Mouse (Mus musculus): ENCODE data around the gene Krtap28-10. TPM values are rescaled to one million over a fixed set of nuclear protein-coding genes. Genes with fewer than 3 reads are reported as not detected.
"Not testable (repeated sequence)": the region's sequence is repeated elsewhere in the genome, so short reads cannot be mapped to it uniquely, and the experiment has no call there.

The Krtap28-10 gene
- polyA plus RNA-seq, 1 experiment from 2014 or later, result not detected

- H3K27me3 ChIP-seq (ENCODE audit: control insufficient read depth, insufficient read depth, low read length), result no peaks in the 10 kb centered on the region
- no peak overlapping the region for H3K4me3 ChIP-seq (ENCODE audit: low read length)
- 0 out of 2 replicates have a peak, but pooled peaks cover under 1% of the 10 kb centered on the region for H3K4me1 ChIP-seq (ENCODE audit: control insufficient read depth, insufficient read depth, low read length)
- H3K27ac ChIP-seq (ENCODE audit: low read length), result no peak overlapping the region
- ATAC-seq (replicated peaks; ENCODE audit: extremely low read depth, insufficient read depth, low FRiP score), result no peak
- no peak overlapping the region for H3K9ac ChIP-seq (ENCODE audit: low read length)
- no peaks in the 10 kb centered on the region for H3K9me3 ChIP-seq (replicated peaks; ENCODE audit: control insufficient read depth, low read length)
- WGBS, result 78% methylated on average over 6 of the region's 6 CpGs
- H3K36me3 ChIP-seq (ENCODE audit: control insufficient read depth, insufficient read depth), result no peaks in the 10 kb centered on the region
- H3K4me2 ChIP-seq (ENCODE audit: low read depth, low read length), result no peak overlapping the region
Observed at GRCm38 (mm10) chr1:83032508-83032907, 9.8 kb downstream of the Krtap28-10 start.

GRCm38 (mm10) chr1:83031950-83032349, 10.3 kb downstream of the Krtap28-10 start:
- H3K27ac ChIP-seq (ENCODE audit: low read length), result no peak overlapping the region
- ATAC-seq (replicated peaks; ENCODE audit: extremely low read depth, insufficient read depth, low FRiP score), result no peak
- H3K4me1 ChIP-seq (ENCODE audit: control insufficient read depth, insufficient read depth, low read length), result no peaks in the 10 kb centered on the region
- no peak overlapping the region for H3K4me2 ChIP-seq (ENCODE audit: low read depth, low read length)
- H3K4me3 ChIP-seq (ENCODE audit: low read length), result no peak overlapping the region
- H3K36me3 ChIP-seq (ENCODE audit: control insufficient read depth, insufficient read depth), result no peaks in the 10 kb centered on the region
- no peaks in the 10 kb centered on the region for H3K27me3 ChIP-seq (ENCODE audit: control insufficient read depth, insufficient read depth, low read length)
- no peaks in the 10 kb centered on the region for H3K9me3 ChIP-seq (replicated peaks; ENCODE audit: control insufficient read depth, low read length)
- no peak overlapping the region for H3K9ac ChIP-seq (ENCODE audit: low read length)
- 69% methylated on average over 1 of the region's 1 CpGs for WGBS

GRCm38 (mm10) chr1:83016556-83016955, 25.7 kb downstream of the Krtap28-10 start:
- 70% methylated on average over 1 of the region's 1 CpGs for WGBS
- no peak for ATAC-seq (replicated peaks; ENCODE audit: extremely low read depth, insufficient read depth, low FRiP score)
- Histone ChIP-seq H3K27ac (ENCODE audit: low read length) (no peak overlapping the region), H3K9ac (ENCODE audit: low read length) (no peak overlapping the region), H3K4me2 (ENCODE audit: low read depth, low read length) (no peak overlapping the region), H3K4me1 (ENCODE audit: control insufficient read depth, insufficient read depth, low read length) (no peaks in the 10 kb centered on the region), H3K27me3 (ENCODE audit: control insufficient read depth, insufficient read depth, low read length) (no peaks in the 10 kb centered on the region), H3K36me3 (ENCODE audit: control insufficient read depth, insufficient read depth) (no peaks in the 10 kb centered on the region), H3K9me3 (replicated peaks; ENCODE audit: control insufficient read depth, low read length) (0 out of 2 replicates have a peak, but pooled peaks cover 3% of the 10 kb centered on the region), H3K4me3 (ENCODE audit: low read length) (no peak overlapping the region)

GRCm38 (mm10) chr1:83015329-83015879, 26.9 kb downstream of the Krtap28-10 start:
- no peak for ATAC-seq (replicated peaks; ENCODE audit: extremely low read depth, insufficient read depth, low FRiP score)
- 59% methylated on average over 10 of the region's 10 CpGs for WGBS
- H3K27ac ChIP-seq (ENCODE audit: low read length), result no peak overlapping the region

GRCm38 (mm10) chr1:83014477-83014876, 27.8 kb downstream of the Krtap28-10 start:
- no peak overlapping the region for H3K27ac ChIP-seq (ENCODE audit: low read length)
- H3K4me3 ChIP-seq (ENCODE audit: low read length), result no peak overlapping the region
- H3K9ac ChIP-seq (ENCODE audit: low read length), result no peak overlapping the region
- 88% methylated on average over 3 of the region's 3 CpGs for WGBS
- H3K4me2 ChIP-seq (ENCODE audit: low read depth, low read length), result no peak overlapping the region
- no peak for ATAC-seq (replicated peaks; ENCODE audit: extremely low read depth, insufficient read depth, low FRiP score)
- no peaks in the 10 kb centered on the region for H3K36me3 ChIP-seq (ENCODE audit: control insufficient read depth, insufficient read depth)
- H3K27me3 ChIP-seq (ENCODE audit: control insufficient read depth, insufficient read depth, low read length), result no peaks in the 10 kb centered on the region
- 0 out of 2 replicates have a peak, but pooled peaks cover 5% of the 10 kb centered on the region for H3K9me3 ChIP-seq (replicated peaks; ENCODE audit: control insufficient read depth, low read length)
- no peaks in the 10 kb centered on the region for H3K4me1 ChIP-seq (ENCODE audit: control insufficient read depth, insufficient read depth, low read length)

More at GRCm38 (mm10) chr1:83015329-83015879, 26.9 kb downstream of the Krtap28-10 start:
- Histone ChIP-seq H3K9ac (ENCODE audit: low read length) (no peak overlapping the region), H3K9me3 (replicated peaks; ENCODE audit: control insufficient read depth, low read length) (0 out of 2 replicates have a peak, but pooled peaks cover 5% of the 10 kb centered on the region), H3K4me1 (ENCODE audit: control insufficient read depth, insufficient read depth, low read length) (no peaks in the 10 kb centered on the region), H3K4me3 (ENCODE audit: low read length) (no peak overlapping the region), H3K4me2 (ENCODE audit: low read depth, low read length) (no peak overlapping the region), H3K36me3 (ENCODE audit: control insufficient read depth, insufficient read depth) (no peaks in the 10 kb centered on the region), H3K27me3 (ENCODE audit: control insufficient read depth, insufficient read depth, low read length) (no peaks in the 10 kb centered on the region)

GRCm38 (mm10) chr1:83007471-83007870, 34.8 kb downstream of the Krtap28-10 start:
- Histone ChIP-seq H3K4me1 (ENCODE audit: control insufficient read depth, insufficient read depth, low read length) (peaks cover 11% of the 10 kb centered on the region; the same call in 1 of the 2 replicates), H3K9me3 (replicated peaks; ENCODE audit: control insufficient read depth, low read length) (0 out of 2 replicates have a peak, but pooled peaks cover 3% of the 10 kb centered on the region), H3K27ac (ENCODE audit: low read length) (no peak overlapping the region), H3K4me2 (ENCODE audit: low read depth, low read length) (no peak overlapping the region), H3K36me3 (ENCODE audit: control insufficient read depth, insufficient read depth) (no peaks in the 10 kb centered on the region), H3K27me3 (ENCODE audit: control insufficient read depth, insufficient read depth, low read length) (no peaks in the 10 kb centered on the region), H3K9ac (ENCODE audit: low read length) (no peak overlapping the region), H3K4me3 (ENCODE audit: low read length) (no peak overlapping the region)
- WGBS, result 59% methylated on average over 6 of the region's 6 CpGs
- ATAC-seq (replicated peaks; ENCODE audit: extremely low read depth, insufficient read depth, low FRiP score), result no peak

GRCm38 (mm10) chr1:83006218-83007179, 35.8 kb downstream of the Krtap28-10 start:
- Histone ChIP-seq H3K4me1 (ENCODE audit: control insufficient read depth, insufficient read depth, low read length) (peaks cover 11% of the 10 kb centered on the region; the same call in 1 of the 2 replicates), H3K36me3 (ENCODE audit: control insufficient read depth, insufficient read depth) (no peaks in the 10 kb centered on the region), H3K27ac (ENCODE audit: low read length) (peak overlapping the region; percentile 32; the same call in 1 of the 2 replicates), H3K4me2 (ENCODE audit: low read depth, low read length) (no peak overlapping the region), H3K9ac (ENCODE audit: low read length) (no peak overlapping the region), H3K4me3 (ENCODE audit: low read length) (no peak overlapping the region), H3K9me3 (replicated peaks; ENCODE audit: control insufficient read depth, low read length) (0 out of 2 replicates have a peak, but pooled peaks cover 3% of the 10 kb centered on the region), H3K27me3 (ENCODE audit: control insufficient read depth, insufficient read depth, low read length) (no peaks in the 10 kb centered on the region)
- WGBS, result 52% methylated on average over 8 of the region's 8 CpGs
- peak; percentile 87 for ATAC-seq (replicated peaks; ENCODE audit: extremely low read depth, insufficient read depth, low FRiP score)

GRCm38 (mm10) chr1:83000306-83000705, 42.0 kb downstream of the Krtap28-10 start, which contains the start of gene Gm47959:
TSS of gene Gm47959 (plus strand) at chr1:83000548.
- H3K27ac ChIP-seq (ENCODE audit: low read length); H3K27me3 ChIP-seq (ENCODE audit: control insufficient read depth, insufficient read depth, low read length); H3K36me3 ChIP-seq (ENCODE audit: control insufficient read depth, insufficient read depth); H3K4me1 ChIP-seq (ENCODE audit: control insufficient read depth, insufficient read depth, low read length); H3K4me2 ChIP-seq (ENCODE audit: low read depth, low read length); H3K9me3 ChIP-seq (replicated peaks; ENCODE audit: control insufficient read depth, low read length); H3K4me3 ChIP-seq (ENCODE audit: low read length); ATAC-seq (replicated peaks; ENCODE audit: extremely low read depth, insufficient read depth, low FRiP score); H3K9ac ChIP-seq (ENCODE audit: low read length): not testable (repeated sequence)
- 95% methylated on average over 3 of the region's 9 CpGs for WGBS

- no peak for ATAC-seq (replicated peaks; ENCODE audit: extremely low read depth, insufficient read depth, low FRiP score)
- Histone ChIP-seq H3K27me3 (ENCODE audit: control insufficient read depth, insufficient read depth, low read length) (no peaks in the 10 kb centered on the region), H3K4me1 (ENCODE audit: control insufficient read depth, insufficient read depth, low read length) (no peaks in the 10 kb centered on the region), H3K36me3 (ENCODE audit: control insufficient read depth, insufficient read depth) (no peaks in the 10 kb centered on the region), H3K9ac (ENCODE audit: low read length) (no peak overlapping the region), H3K9me3 (replicated peaks; ENCODE audit: control insufficient read depth, low read length) (no peaks in the 10 kb centered on the region), H3K4me3 (ENCODE audit: low read length) (no peak overlapping the region), H3K27ac (ENCODE audit: low read length) (no peak overlapping the region), H3K4me2 (ENCODE audit: low read depth, low read length) (no peak overlapping the region)
- WGBS, result 73% methylated on average over 3 of the region's 3 CpGs
Observed at GRCm38 (mm10) chr1:82993947-82994346, 48.3 kb downstream of the Krtap28-10 start.
